Mouse (Mus musculus) left cerebral cortex, adult 2 months (tissue): ENCODE data around the gene Mdfi. TPM values are rescaled to one million over a fixed set of nuclear protein-coding genes. Genes with fewer than 3 reads are reported as not detected.
A peak's percentile ranks its signal among the peaks of the same experiment; 100 is the strongest.

Experiments used
- DNase-seq, 2 experiments: peaks; one replicate each; pipeline ENCODE4 v3.0.0; 2021 to 2022; ENCODE audit warnings: low spot score in 2 of 2, mixed read lengths in 1 of 2; ENCODE audit errors: extremely low spot score in 1 of 2
- H3K27ac ChIP-seq: fragments of 200-600 bp; 2 replicates; pipeline ENCODE4 v1.8.1; 2022
- H3K4me3 ChIP-seq: fragments of 200-600 bp; 2 replicates; pipeline ENCODE4 v1.8.1; 2022
- CTCF ChIP-seq: fragments of 200-600 bp; IDR thresholded peaks from 2 replicates; pipeline ENCODE4 v1.8.1; 2022; ENCODE audit warnings: antibody characterized with exemption, mild to moderate bottlenecking, moderate library complexity
- intact Hi-C: fragments of 180-260 bp; cut with DNase I; formaldehyde crosslinking; loops from one replicate; pipeline ENCODE4 v1.15.1; 2025
- total RNA-seq, 2 experiments: library from RNA; stranded (reverse); gene quantifications; 2 replicates each; pipeline ENCODE4 v1.2.3; 2021

Mdfi gene
- total RNA-seq, 2 experiments from 2014 or later, result 0.48 TPM; not detected in 1

- no peak for DNase-seq
- intact Hi-C loops, result no loop called here
- TF ChIP-seq CTCF, result no peak
Measured at GRCm38 (mm10) chr17:47813616-47814015, 20.9 kb downstream of the Mdfi start.

GRCm38 (mm10) chr17:47812200-47812599, 22.3 kb downstream of the Mdfi start:
- no peak for TF ChIP-seq CTCF
- intact Hi-C loops, result no loop called here
- H3K27ac ChIP-seq, result no peak overlapping the region
- no peak overlapping the region for H3K4me3 ChIP-seq
- DNase-seq, result no peak

More at GRCm38 (mm10) chr17:47813616-47814015, 20.9 kb downstream of the Mdfi start:
- no peak overlapping the region for H3K4me3 ChIP-seq
- no peak overlapping the region for H3K27ac ChIP-seq

- no peak overlapping the region for H3K27ac ChIP-seq
- no peak for TF ChIP-seq CTCF
- intact Hi-C loops, result no loop called here
- H3K4me3 ChIP-seq, result no peak overlapping the region
- no peak for DNase-seq
Measured at GRCm38 (mm10) chr17:47811265-47811800, 23.2 kb downstream of the Mdfi start.

- Histone ChIP-seq H3K4me3 (no peak overlapping the region), H3K27ac (no peak overlapping the region)
- intact Hi-C loops, result no loop called here
- DNase-seq, result no peak
- no peak for TF ChIP-seq CTCF
Measured at GRCm38 (mm10) chr17:47806230-47806629, 28.3 kb downstream of the Mdfi start.

GRCm38 (mm10) chr17:47805047-47805835, 29.2 kb downstream of the Mdfi start:
- Histone ChIP-seq H3K4me3 (no peak overlapping the region), H3K27ac (no peak overlapping the region)
- TF ChIP-seq CTCF, result no peak
- no peak for DNase-seq
- intact Hi-C loops, result no loop called here

GRCm38 (mm10) chr17:47803662-47804061, 30.8 kb downstream of the Mdfi start:
- no peak for DNase-seq
- intact Hi-C loops, result no loop called here
- H3K4me3 ChIP-seq, result no peak overlapping the region
- no peak; the same call in 1 of the 2 replicates for TF ChIP-seq CTCF
- no peak overlapping the region for H3K27ac ChIP-seq

- DNase-seq, result no peak
- no peak for TF ChIP-seq CTCF
Measured at GRCm38 (mm10) chr17:47802806-47803205, 31.7 kb downstream of the Mdfi start.

GRCm38 (mm10) chr17:47797383-47797782, 37.1 kb downstream of the Mdfi start:
- H3K4me3 ChIP-seq, result no peak overlapping the region
- intact Hi-C loops, result loop anchor here (10.0 kb wide), 1 partner anchor 537 kb away; no protein-coding TSS in a partner anchor
- TF ChIP-seq CTCF, result no peak
- DNase-seq, result no peak
- no peak overlapping the region for H3K27ac ChIP-seq

More at GRCm38 (mm10) chr17:47802806-47803205, 31.7 kb downstream of the Mdfi start:
- Histone ChIP-seq H3K27ac (no peak overlapping the region), H3K4me3 (no peak overlapping the region)
- intact Hi-C loops, result no loop called here

GRCm38 (mm10) chr17:47796968-47797367, 37.5 kb downstream of the Mdfi start:
- H3K4me3 ChIP-seq, result no peak overlapping the region
- H3K27ac ChIP-seq, result no peak overlapping the region
- DNase-seq, result no peak
- peak; percentile 30 for TF ChIP-seq CTCF
- intact Hi-C loops, result loop anchor here (10.0 kb wide), 1 partner anchor 538 kb away; no protein-coding TSS in a partner anchor

- intact Hi-C loops, result loop anchor here (10.0 kb wide), 1 partner anchor 539 kb away; no protein-coding TSS in a partner anchor
- no peak for DNase-seq
- H3K27ac ChIP-seq, result no peak overlapping the region
- TF ChIP-seq CTCF, result no peak
- no peak overlapping the region for H3K4me3 ChIP-seq
Measured at GRCm38 (mm10) chr17:47796156-47796816, 38.2 kb downstream of the Mdfi start.

- peak; percentile 66 for TF ChIP-seq CTCF
- peak in 1 of 2 experiments; percentile 42 for DNase-seq
- no peak overlapping the region for H3K4me3 ChIP-seq
- no peak overlapping the region for H3K27ac ChIP-seq
- intact Hi-C loops, result loop anchor here (10.0 kb wide), 1 partner anchor 539 kb away; no protein-coding TSS in a partner anchor
Measured at GRCm38 (mm10) chr17:47795446-47795845, 39.0 kb downstream of the Mdfi start.

- DNase-seq, result peak; percentile 82 to 87
- H3K27ac ChIP-seq, result no peak overlapping the region
- intact Hi-C loops, result loop anchor here (1.0 to 10.0 kb wide), 5 partner anchors 57 to 541 kb away; partner anchors contain the start of gene Tfeb
- TF ChIP-seq CTCF, result peak; percentile 90
- no peak overlapping the region for H3K4me3 ChIP-seq
Measured at GRCm38 (mm10) chr17:47793377-47793776, 41.1 kb downstream of the Mdfi start.
